Comparison of ENCODE assay signal across 21 mouse cellular contexts in genomic region chr11:43377083-43377850, GRCm38 (mm10).
"Had no signal": no experiment of that assay in that cellular context is flagged by ENCODE, and none has a peak within 500 bp of the region (broad histone marks: within the 10 kb centered on the region; RNA-seq: fewer than 3 reads in every experiment).

No protein-coding gene starts in this region.

- DNase-seq: kidney, adult 2 months; kidney, postnatal 25 days; layer of hippocampus, postnatal 36 days; liver; liver, embryonic 13.5 days; lung, adult 2 months; lung, postnatal 14 days; lung, postnatal 4 days; right cerebral cortex, adult 18-20 months; right cerebral cortex, postnatal 14 days; right cerebral cortex, postnatal 4 days; thymus, adult 2 months; thymus, postnatal 25 days had no signal

- ATAC-seq: midbrain, embryonic 15.5 days had no signal

- H3K27ac ChIP-seq: kidney, postnatal 0 days; limb, embryonic 10.5 days; limb, embryonic 13.5 days; liver, embryonic 13.5 days; midbrain, embryonic 12.5 days; midbrain, embryonic 15.5 days; neural tube, embryonic 12.5 days; neural tube, embryonic 15.5 days; stomach, postnatal 0 days had no signal

- H3K4me3 ChIP-seq: limb, embryonic 10.5 days; limb, embryonic 13.5 days; liver, embryonic 13.5 days; midbrain, embryonic 12.5 days; midbrain, embryonic 15.5 days; neural tube, embryonic 12.5 days; neural tube, embryonic 15.5 days had no signal
